Mouse (Mus musculus) layer of hippocampus, postnatal 14 days (tissue): ENCODE data around the gene Olfr748. TPM values are rescaled to one million over a fixed set of nuclear protein-coding genes. Genes with fewer than 3 reads are reported as not detected.
"Not testable (repeated sequence)": the region's sequence is repeated elsewhere in the genome, so short reads cannot be mapped to it uniquely, and the experiment has no call there.

Experiments
- DNase-seq, 2 experiments: peaks; one replicate each; pipeline ENCODE4 v3.0.0; 2021 to 2022; ENCODE audit warnings: low spot score in 2 of 2, mixed read lengths in 1 of 2
- long read RNA-seq, 2 experiments: library from polyadenylated mRNA; stranded (forward); transcript quantifications; one replicate each; pipeline ENCODE4 v2.0.0; 2021
- total RNA-seq, 2 experiments: library from RNA; stranded (reverse); gene quantifications; 2 replicates each; pipeline ENCODE4 v1.2.3; 2021

The Olfr748 gene
- not detected for total RNA-seq
- long read RNA-seq, experiment 1: 0 reads
- long read RNA-seq, experiment 2: 0 reads

GRCm38 (mm10) chr14:50707073-50707472, at the start of gene Olfr748:
Gene Olfr748 (plus strand): TSS chr14:50707373.
- DNase-seq: no peak

- no peak for DNase-seq
Measured at GRCm38 (mm10) chr14:50693106-50693505, 14.1 kb upstream of the Olfr748 start, which contains the start of gene Olfr747. Gene Olfr747 (minus strand): TSS chr14:50693206.

GRCm38 (mm10) chr14:50719875-50720274, 12.7 kb downstream of the Olfr748 start:
- not testable (repeated sequence) for DNase-seq

GRCm38 (mm10) chr14:50722371-50722770, 15.2 kb downstream of the Olfr748 start:
- DNase-seq: not testable (repeated sequence)

GRCm38 (mm10) chr14:50740334-50740733, 33.2 kb downstream of the Olfr748 start:
- no peak for DNase-seq

- DNase-seq: no peak
Measured at GRCm38 (mm10) chr14:50741584-50741983, 34.4 kb downstream of the Olfr748 start.

GRCm38 (mm10) chr14:50744994-50745393, 37.8 kb downstream of the Olfr748 start, which contains the start of gene Olfr749:
Gene Olfr749 (minus strand): TSS chr14:50745094.
- no peak for DNase-seq

- peak; percentile 7 to 12 for DNase-seq
Measured at GRCm38 (mm10) chr14:50758416-50759085, 51.4 kb downstream of the Olfr748 start.

Other genes with a start within 250 kb of the Olfr748 start
- gene Olfr741, start 234.6 kb upstream of the Olfr748 start, total RNA-seq: not detected
- gene Olfr742, start 203.8 kb upstream of the Olfr748 start, total RNA-seq: not detected
- gene Olfr743, start 185.5 kb upstream of the Olfr748 start, total RNA-seq: not detected
- gene Olfr744, start 92.5 kb upstream of the Olfr748 start, total RNA-seq: not detected
- not detected for gene Olfr745, start 68.0 kb upstream of the Olfr748 start, total RNA-seq
- gene Olfr746, start 60.3 kb upstream of the Olfr748 start, total RNA-seq: not detected
- not detected for gene Olfr747, start 14.2 kb upstream of the Olfr748 start, total RNA-seq
- gene Olfr749, start 37.7 kb downstream of the Olfr748 start, total RNA-seq: not detected
- 10 to 100 TPM; 66.0 to 67.9 TPM for gene Ttc5, start 78.1 kb downstream of the Olfr748 start, total RNA-seq
- gene Ccnb1ip1, start 100.4 kb downstream of the Olfr748 start, total RNA-seq: 1 to 10 TPM in 1 of 2 experiments, under 1 TPM in 1; 0.28 to 1.9 TPM
- gene Parp2, start 100.5 kb downstream of the Olfr748 start, total RNA-seq: 10 to 100 TPM; 21.6 to 30.1 TPM
- 1 to 10 TPM; 2.7 to 6.1 TPM for gene Tep1, start 163.2 kb downstream of the Olfr748 start, total RNA-seq
- 1 to 10 TPM; 2.4 to 2.5 TPM for gene Klhl33, start 190.1 kb downstream of the Olfr748 start, total RNA-seq
- gene Osgep, start 217.5 kb downstream of the Olfr748 start, total RNA-seq: 10 to 100 TPM; 30.9 to 42.8 TPM
- 10 to 100 TPM; 66.3 to 71.3 TPM for gene Apex1, start 217.6 kb downstream of the Olfr748 start, total RNA-seq
- gene Pip4p1, start 223.5 kb downstream of the Olfr748 start, total RNA-seq: 10 to 100 TPM; 77.4 to 86.4 TPM
- 10 to 100 TPM; 11.8 to 14.8 TPM for gene Pnp, start 223.7 kb downstream of the Olfr748 start, total RNA-seq
- gene Gm49342, start 237.1 kb downstream of the Olfr748 start, total RNA-seq: 10 to 100 TPM; 11.5 to 20.3 TPM
- under 1 TPM; 0.52 to 0.92 TPM for gene Pnp2, start 248.6 kb downstream of the Olfr748 start, total RNA-seq